Mouse (Mus musculus): ENCODE results near the gene Slc16a9.
"Not testable (repeated sequence)": the region's sequence is repeated elsewhere in the genome, so short reads cannot be mapped to it uniquely, and the experiment has no call there.

The Slc16a9 gene

GRCm38 (mm10) chr10:70244921-70245558, at the start of gene Slc16a9:
Gene Slc16a9, plus strand, starts transcription at chr10:70245100.
- DNase-seq (ENCODE audit: low spot score in 2 of 2), result no peak

GRCm38 (mm10) chr10:70195279-70195678, 49.6 kb upstream of the Slc16a9 start:
- DNase-seq (ENCODE audit: low spot score in 2 of 2), result no peak

GRCm38 (mm10) chr10:70195786-70196185, 49.1 kb upstream of the Slc16a9 start:
- no peak for DNase-seq (ENCODE audit: low spot score in 2 of 2)

- DNase-seq (ENCODE audit: low spot score in 2 of 2), result no peak
Measured at GRCm38 (mm10) chr10:70196666-70197065, 48.2 kb upstream of the Slc16a9 start.

- DNase-seq (ENCODE audit: low spot score in 2 of 2), result no peak
Measured at GRCm38 (mm10) chr10:70197601-70198000, 47.3 kb upstream of the Slc16a9 start.

- no peak for DNase-seq (ENCODE audit: low spot score in 2 of 2)
Measured at GRCm38 (mm10) chr10:70198012-70198411, 46.9 kb upstream of the Slc16a9 start.

GRCm38 (mm10) chr10:70198951-70199463, 45.9 kb upstream of the Slc16a9 start:
- DNase-seq (ENCODE audit: low spot score in 2 of 2), result no peak

DNA sequence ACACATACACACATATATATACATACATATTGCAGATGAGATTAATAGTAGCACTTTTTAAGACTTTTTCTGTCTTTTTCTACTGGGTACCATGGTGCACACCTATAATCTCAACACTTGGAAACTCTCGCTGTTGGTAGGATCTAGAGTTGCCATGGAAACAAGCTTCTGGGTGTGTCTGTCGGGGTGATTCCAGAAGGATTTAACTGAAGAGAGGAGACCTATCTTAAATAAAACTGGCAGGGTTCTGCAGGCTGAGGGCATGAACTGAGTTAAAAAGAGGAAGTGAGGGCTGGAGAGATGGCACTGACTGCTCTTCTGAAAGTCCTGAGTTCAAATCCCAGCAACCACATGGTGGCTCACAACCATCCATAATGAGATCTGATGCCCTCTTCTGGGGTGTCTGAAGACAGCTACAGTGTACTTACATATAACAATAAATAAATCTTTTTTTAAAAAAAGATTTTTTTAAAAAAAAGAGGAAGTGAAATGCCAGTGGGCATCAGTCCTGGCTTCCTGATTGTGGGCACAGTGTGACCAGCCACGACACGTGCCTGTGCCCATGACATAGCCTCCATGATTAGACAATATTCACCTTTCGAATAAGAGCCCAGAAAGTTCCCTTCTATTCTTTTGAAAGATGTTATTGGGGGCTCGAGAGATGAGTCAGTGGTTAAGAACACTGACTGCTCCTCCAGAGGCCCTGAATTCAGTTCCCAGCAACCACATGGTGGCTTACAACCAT, 45.3 kb upstream of the Slc16a9 start:
- no peak for DNase-seq (ENCODE audit: low spot score in 2 of 2)

DNA sequence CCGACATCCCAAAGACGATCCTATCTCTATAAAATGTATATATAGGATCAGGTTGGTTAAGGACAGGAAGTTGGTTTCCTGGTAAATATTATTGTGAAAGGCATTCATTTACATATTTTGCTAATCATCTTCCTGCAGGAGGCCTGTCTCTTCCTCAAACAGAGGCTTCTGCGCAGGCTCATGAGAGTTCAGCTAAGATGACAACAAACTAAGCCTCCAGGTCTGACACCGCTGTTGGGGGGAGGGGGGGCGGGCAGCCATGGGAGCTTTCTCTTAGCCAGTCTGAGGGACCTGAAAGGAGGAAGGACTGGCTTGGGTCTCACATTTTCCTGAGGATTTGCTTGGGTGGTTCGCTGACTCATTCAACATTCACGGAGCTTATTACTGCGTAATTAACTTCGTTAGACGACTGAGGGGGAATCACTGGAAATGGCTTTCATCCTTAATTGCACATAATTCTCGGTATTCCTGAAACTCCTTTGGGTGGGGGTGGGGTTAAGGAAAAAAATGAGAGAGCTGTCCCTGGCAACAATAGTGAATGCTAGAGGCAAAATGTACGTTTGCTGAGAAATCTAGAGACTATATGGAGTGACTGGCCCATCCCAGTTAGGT, 43.9 kb upstream of the Slc16a9 start:
- DNase-seq (ENCODE audit: low spot score in 2 of 2), result no peak

- DNase-seq (ENCODE audit: low spot score in 2 of 2), result no peak
Measured at GRCm38 (mm10) chr10:70204505-70205399, 40.1 kb upstream of the Slc16a9 start, which contains the start of gene Mrln. Gene Mrln, plus strand, starts transcription at chr10:70204664.

- no peak for DNase-seq (ENCODE audit: low spot score in 2 of 2)
Measured at GRCm38 (mm10) chr10:70211281-70211680, 33.6 kb upstream of the Slc16a9 start.

DNA sequence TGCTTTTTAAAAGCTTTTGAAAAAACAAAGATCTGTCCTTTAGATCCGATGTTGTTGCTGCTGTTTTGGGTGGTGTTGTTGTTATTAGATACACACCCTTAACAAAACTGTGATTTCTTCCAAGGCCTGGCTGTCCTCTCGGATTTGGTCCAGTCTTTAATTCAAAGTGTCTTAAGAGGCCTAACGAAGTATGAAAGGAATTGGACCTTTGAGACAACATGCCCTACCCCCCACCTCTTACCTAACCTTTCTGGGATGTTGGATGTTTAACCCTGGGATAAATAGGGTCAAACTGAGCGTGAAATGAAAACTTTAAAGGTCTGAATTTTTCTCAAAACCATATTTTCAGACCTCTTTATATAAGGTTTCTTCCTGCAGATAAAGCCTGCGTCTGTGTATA, 23.9 kb upstream of the Slc16a9 start:
- no peak for DNase-seq (ENCODE audit: low spot score in 2 of 2)

GRCm38 (mm10) chr10:70222231-70222630, 22.7 kb upstream of the Slc16a9 start:
- not testable (repeated sequence) for DNase-seq (ENCODE audit: low spot score in 2 of 2)

- no peak for DNase-seq (ENCODE audit: low spot score in 2 of 2)
Measured at GRCm38 (mm10) chr10:70224571-70224970, 20.3 kb upstream of the Slc16a9 start.

GRCm38 (mm10) chr10:70225760-70226159, 19.1 kb upstream of the Slc16a9 start:
- no peak for DNase-seq (ENCODE audit: low spot score in 2 of 2)

DNA sequence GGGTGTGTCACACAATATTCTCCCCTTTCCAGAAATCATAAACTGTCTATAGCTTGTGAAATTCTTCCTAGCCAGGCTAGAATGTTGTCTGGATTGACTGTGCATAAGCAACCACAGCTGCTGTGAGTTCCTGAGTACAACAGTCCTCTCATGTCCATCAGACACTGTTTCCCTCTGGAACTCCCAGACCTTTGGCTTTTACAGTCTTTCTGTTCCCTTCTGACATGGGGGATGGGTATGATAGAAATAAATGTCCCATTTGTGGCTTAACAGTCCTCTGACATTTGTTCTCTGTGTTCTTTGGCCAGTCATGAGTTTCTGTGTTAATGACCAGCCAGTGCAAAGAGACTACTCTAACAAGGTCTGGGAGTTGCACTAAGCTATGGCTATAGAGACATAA, 18.3 kb upstream of the Slc16a9 start:
- no peak for DNase-seq (ENCODE audit: low spot score in 2 of 2)

DNA sequence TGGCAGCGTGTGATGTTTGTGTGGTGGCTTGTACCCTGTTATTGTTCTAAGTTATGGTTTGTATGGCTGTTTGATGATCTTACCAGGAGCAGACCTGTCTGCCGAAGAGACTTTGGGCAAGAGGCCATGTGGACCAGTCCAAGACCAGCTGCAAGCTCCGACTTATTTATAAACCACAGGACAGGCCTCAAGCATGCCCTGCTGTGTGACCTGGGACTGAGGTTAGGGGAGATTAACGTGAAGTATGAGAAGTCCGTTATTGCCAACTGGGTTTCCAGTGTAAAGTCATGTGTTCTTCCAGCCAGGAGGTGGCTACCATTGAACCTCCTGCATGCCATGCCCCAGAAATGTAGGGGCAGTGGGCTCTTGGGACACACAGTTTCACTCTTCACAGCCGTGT, 14.5 kb upstream of the Slc16a9 start:
- DNase-seq (ENCODE audit: low spot score in 2 of 2), result no peak

- DNase-seq (ENCODE audit: low spot score in 2 of 2), result no peak
Measured at GRCm38 (mm10) chr10:70237936-70238335, 7.0 kb upstream of the Slc16a9 start.

DNA sequence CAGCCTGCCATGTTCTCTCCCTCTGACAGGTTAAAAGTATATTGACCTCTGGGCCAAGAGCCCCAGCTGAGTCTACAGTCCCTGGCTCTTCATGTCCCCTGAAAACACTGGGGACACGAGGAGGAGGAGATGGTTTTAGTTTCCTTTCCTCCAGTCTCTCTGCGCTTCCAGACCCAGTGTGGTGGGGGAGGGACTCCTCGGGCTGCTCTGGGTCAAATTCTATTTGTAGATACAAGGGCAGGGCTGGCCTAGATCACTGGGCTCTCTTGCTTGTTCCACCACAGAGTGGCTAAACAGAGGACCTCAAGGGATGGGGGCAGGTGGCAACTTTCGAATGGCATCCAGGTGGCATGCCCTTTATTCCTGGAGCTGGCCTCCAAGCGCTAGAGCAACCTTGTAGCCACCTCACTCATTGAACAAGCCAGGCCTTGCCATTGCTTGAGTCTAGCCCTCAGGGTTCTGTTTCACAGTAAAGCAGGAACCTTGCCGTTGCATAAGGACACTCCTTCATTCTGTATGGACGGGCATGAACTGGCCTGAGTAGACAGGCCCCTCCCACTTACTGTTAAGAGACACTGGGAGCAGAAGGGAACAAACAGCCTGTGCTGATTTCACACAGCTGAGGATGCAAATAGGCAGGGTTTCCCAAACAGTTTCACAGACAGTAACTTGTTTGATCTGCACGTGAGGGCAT, 2.0 kb upstream of the Slc16a9 start:
- no peak for DNase-seq (ENCODE audit: low spot score in 2 of 2)

- DNase-seq (ENCODE audit: low spot score in 2 of 2), result no peak
Measured at GRCm38 (mm10) chr10:70245559-70245945, 652 bp downstream of the Slc16a9 start.

DNA sequence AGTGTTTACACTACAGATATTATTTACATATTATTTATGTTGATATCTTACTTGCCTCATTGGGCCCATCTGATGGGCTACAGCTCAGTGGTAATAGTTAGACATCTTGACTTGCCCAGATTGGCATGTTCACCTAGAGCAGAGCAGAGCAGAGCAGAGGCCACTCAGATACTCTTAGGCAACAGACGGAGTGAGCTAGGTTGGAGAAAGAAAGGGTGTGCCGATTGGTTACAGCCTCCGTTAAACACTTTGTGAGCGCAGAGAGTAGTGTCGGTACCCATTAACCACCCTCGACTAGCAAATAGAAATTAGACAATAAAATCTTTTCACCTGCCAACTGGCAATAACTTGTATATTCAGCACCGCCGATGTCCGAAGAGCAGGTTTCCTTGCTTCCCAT, 1.2 kb downstream of the Slc16a9 start:
- DNase-seq (ENCODE audit: low spot score in 2 of 2), result no peak
